Mouse (Mus musculus) forebrain, embryonic 10.5 days (tissue): Measurements from ENCODE around the gene Il1f6. TPM values are rescaled to one million over a fixed set of nuclear protein-coding genes. Genes with fewer than 3 reads are reported as not detected.

Experiments
- polyA plus RNA-seq: library from polyadenylated mRNA; unstranded; fragments of >200 nt; fragmentation: Nextera tagmentation; extraction: Ambion mirVana; gene quantifications from 2 replicates; pipeline ENCODE4 v1.2.1, GENCODE M21; 2016

The Il1f6 gene
- polyA plus RNA-seq, 1 experiment from 2014 or later = not detected

Other genes starting within 250 kb of the Il1f6 start
- gene Hnmt, start 166.0 kb upstream of the Il1f6 start, polyA plus RNA-seq = 1.6 and 1.9 TPM in 2 replicates
- gene Tbpl2, start 118.8 kb upstream of the Il1f6 start, polyA plus RNA-seq = not detected in 2 replicates
- not detected in 2 replicates for gene Il1f8, start 62.3 kb upstream of the Il1f6 start, polyA plus RNA-seq
- not detected in 2 replicates for gene Il1f9, start 28.9 kb upstream of the Il1f6 start, polyA plus RNA-seq
- not detected in 2 replicates for gene Il1f5, start 61.5 kb downstream of the Il1f6 start, polyA plus RNA-seq
- not detected in 2 replicates for gene Il1f10, start 75.8 kb downstream of the Il1f6 start, polyA plus RNA-seq
- not detected in 2 replicates for gene Il1rn, start 121.4 kb downstream of the Il1f6 start, polyA plus RNA-seq
- gene Psd4, start 152.2 kb downstream of the Il1f6 start, polyA plus RNA-seq = 0.46 and 0.60 TPM in 2 replicates